Comparison of ENCODE assay signal across 9 mouse cellular contexts in genomic region chr10:118250852-118251295, GRCm38 (mm10). TPM values are rescaled to one million over a fixed set of nuclear protein-coding genes. Genes with fewer than 3 reads are reported as not detected.
DNase-seq lines count a peak whose midpoint lies in the region; ATAC-seq lines count a peak whose summit lies in the region.
"Had no signal": no experiment of that assay in that cellular context is flagged by ENCODE, and none has a peak within 500 bp of the region (broad histone marks: within the 10 kb centered on the region; RNA-seq: fewer than 3 reads in every experiment).

No protein-coding gene starts in this region.

- H3K27me3 ChIP-seq in forebrain, embryonic 16.5 days (replicated peaks; ENCODE audit: control insufficient read depth, insufficient read depth, low read length): no peaks in the 10 kb centered on the region
- H3K27me3 ChIP-seq in neural tube, embryonic 11.5 days (ENCODE audit: control insufficient read depth, insufficient read depth, low read length): no peaks in the 10 kb centered on the region

- ATAC-seq in forebrain, embryonic 16.5 days: peak; percentile 77
- peak; percentile 89 for ATAC-seq in neural tube, embryonic 11.5 days (ENCODE audit: insufficient read depth, low FRiP score, low TSS enrichment)

- no peaks in the 10 kb centered on the region for H3K36me3 ChIP-seq in forebrain, embryonic 16.5 days (ENCODE audit: control insufficient read depth, insufficient read depth)
- no peaks in the 10 kb centered on the region for H3K36me3 ChIP-seq in neural tube, embryonic 11.5 days (ENCODE audit: control insufficient read depth, insufficient read depth, low read length)

- H3K4me2 ChIP-seq in forebrain, embryonic 16.5 days (ENCODE audit: low read length): no peak overlapping the region
- H3K4me2 ChIP-seq in neural tube, embryonic 11.5 days (ENCODE audit: low read depth): no peak overlapping the region

- no peak overlapping the region for H3K4me3 ChIP-seq in forebrain, embryonic 16.5 days (replicated peaks; ENCODE audit: low read length)
- H3K4me3 ChIP-seq in neural tube, embryonic 11.5 days (ENCODE audit: low read depth, low read length): no peak overlapping the region

- 0 out of 2 replicates have a peak, but pooled peaks cover 3% of the 10 kb centered on the region for H3K4me1 ChIP-seq in forebrain, embryonic 16.5 days (replicated peaks; ENCODE audit: control insufficient read depth, insufficient read depth, low read length)
- no peaks in the 10 kb centered on the region for H3K4me1 ChIP-seq in neural tube, embryonic 11.5 days (ENCODE audit: control insufficient read depth, insufficient read depth, low read length)

- 39% methylated on average over 10 of the region's 10 CpGs for WGBS in forebrain, embryonic 16.5 days
- 40% methylated on average over 10 of the region's 10 CpGs for WGBS in neural tube, embryonic 11.5 days

- DNase-seq in cerebellum, postnatal 10 days: peak; percentile 72 to 75
- DNase-seq in cerebellum, adult 9-11 months: no peak
- peak; percentile 12 for DNase-seq in right cerebral cortex, adult 18-20 months
- DNase-seq in right cerebral cortex, postnatal 36 days (ENCODE audit: low spot score in 2 of 2): no peak
- DNase-seq in layer of hippocampus, adult 9-11 months: peak; percentile 6
- peak; percentile 85 for DNase-seq in neural tube, embryonic 11.5 days (ENCODE audit: low spot score)
- DNase-seq in urinary bladder, adult 2 months (ENCODE audit: low spot score): no peak

- no peak overlapping the region for H3K27ac ChIP-seq in forebrain, embryonic 16.5 days (ENCODE audit: low read length)
- no peak overlapping the region for H3K27ac ChIP-seq in neural tube, embryonic 11.5 days (ENCODE audit: low read depth, low read length)

- no peaks in the 10 kb centered on the region for H3K9me3 ChIP-seq in forebrain, embryonic 16.5 days (ENCODE audit: control insufficient read depth, low read length)
- H3K9me3 ChIP-seq in neural tube, embryonic 11.5 days (ENCODE audit: control insufficient read depth, low read length): no peaks in the 10 kb centered on the region

- H3K9ac ChIP-seq in forebrain, embryonic 16.5 days (replicated peaks; ENCODE audit: low read depth, low read length): 0 out of 2 replicates have a peak overlapping the region, but pooled peaks have one; percentile 26
- H3K9ac ChIP-seq in neural tube, embryonic 11.5 days (ENCODE audit: low read length): no peak overlapping the region

RNA-seq across cellular contexts. Expression of gene Gm32802, which starts 7.6 kb away (rescaled TPM):
- 0.25 and 0.27 TPM in 2 replicates for polyA plus RNA-seq in forebrain, embryonic 16.5 days (2015; fragmentation: Nextera tagmentation; extraction: Ambion mirVana)
- polyA plus RNA-seq in neural tube, embryonic 11.5 days (2014; fragmentation: Nextera tagmentation; extraction: Ambion mirVana): 0.16 TPM in 1 of 2 replicates, not detected in the other
- polyA plus RNA-seq in urinary bladder, adult 2 months (2012; rRNA removed): 0.03 TPM in 2 replicates
- polyA plus RNA-seq: lung, embryonic 16.5 days had no signal

RNA-seq across cellular contexts. Expression of gene Gm32717, which starts 10.3 kb away (rescaled TPM):
- 0.25 and 0.27 TPM in 2 replicates for polyA plus RNA-seq in forebrain, embryonic 16.5 days (2015; fragmentation: Nextera tagmentation; extraction: Ambion mirVana)
- 0.16 TPM in 1 of 2 replicates, not detected in the other for polyA plus RNA-seq in neural tube, embryonic 11.5 days (2014; fragmentation: Nextera tagmentation; extraction: Ambion mirVana)
- 0.03 TPM in 2 replicates for polyA plus RNA-seq in urinary bladder, adult 2 months (2012; rRNA removed)
- polyA plus RNA-seq: lung, embryonic 16.5 days had no signal

RNA-seq across cellular contexts. Expression of gene Iltifb, which starts 44.0 kb away (rescaled TPM):
- not detected in 2 replicates for polyA plus RNA-seq in forebrain, embryonic 16.5 days (2015; fragmentation: Nextera tagmentation; extraction: Ambion mirVana)
- not detected in 2 replicates for polyA plus RNA-seq in neural tube, embryonic 11.5 days (2014; fragmentation: Nextera tagmentation; extraction: Ambion mirVana)
- not detected in 2 replicates for polyA plus RNA-seq in urinary bladder, adult 2 months (2012; rRNA removed)
- polyA plus RNA-seq: lung, embryonic 16.5 days had no signal

RNA-seq across cellular contexts. Expression of gene Il22, which starts 46.1 kb away (rescaled TPM):
- polyA plus RNA-seq in forebrain, embryonic 16.5 days (2015; fragmentation: Nextera tagmentation; extraction: Ambion mirVana): not detected in 2 replicates
- 0.22 TPM in 1 of 2 replicates, not detected in the other for polyA plus RNA-seq in neural tube, embryonic 11.5 days (2014; fragmentation: Nextera tagmentation; extraction: Ambion mirVana)
- polyA plus RNA-seq in urinary bladder, adult 2 months (2012; rRNA removed): not detected in 2 replicates
- polyA plus RNA-seq: lung, embryonic 16.5 days had no signal

Comparison
In these comparisons a context has a peak if more than half of its experiments do, and no peak if none do; other contexts are left out.
1. DNase-seq: peak in cerebellum, postnatal 10 days (2 of 2), right cerebral cortex, adult 18-20 months (single experiment), layer of hippocampus, adult 9-11 months (single experiment) and neural tube, embryonic 11.5 days (single experiment); none in cerebellum, adult 9-11 months (single experiment), right cerebral cortex, postnatal 36 days (0 of 2) and urinary bladder, adult 2 months (single experiment).